Mouse (Mus musculus) liver, embryonic 14.5 days (tissue): ENCODE results near the gene Slc25a44. TPM values are rescaled to one million over a fixed set of nuclear protein-coding genes. Genes with fewer than 3 reads are reported as not detected.
A peak's percentile ranks its signal among the peaks of the same experiment; 100 is the strongest.

Experiments used
- ATAC-seq: fragments of 200-750 bp; cut with Nextera tagmentation; 2 replicates; pipeline ENCODE4 v1.8.0; 2017; ENCODE audit warnings: moderate number of reproducible peaks, mild to moderate bottlenecking, moderate library complexity; ENCODE audit not compliant: insufficient read depth
- DNase-seq, 3 experiments: peaks; one replicate each; pipeline ENCODE4 v3.0.0-alpha.2; 2012 to 2013; ENCODE audit warnings: low read depth in 3 of 3, low spot score in 3 of 3
- H3K27ac ChIP-seq: fragments of 300-500 bp; sonication (generic); 2 replicates; pipeline ENCODE4 v1.5.1; 2014; ENCODE audit warnings: moderate library complexity, mild to moderate bottlenecking, control low read depth, inconsistent platforms
- H3K27me3 ChIP-seq: fragments of 300-500 bp; sonication (generic); 2 replicates; pipeline ENCODE4 v1.6.1; 2014; ENCODE audit warnings: mild to moderate bottlenecking, low read length, moderate library complexity; ENCODE audit not compliant: control insufficient read depth, insufficient read depth
- H3K36me3 ChIP-seq: fragments of 300-500 bp; sonication (generic); replicated peaks from 2 replicates; pipeline ENCODE4 v1.6.1; 2014; ENCODE audit warnings: low read depth; ENCODE audit not compliant: control insufficient read depth, insufficient read depth
- H3K4me1 ChIP-seq, 2 experiments: fragments of 200-500 bp in 1 of 2; fragments of 300-500 bp in 1 of 2; sonication (generic) in 1 of 2; replicated peaks; 2 replicates each; pipeline ENCODE4 v1.6.1; 2012 to 2014; ENCODE audit warnings: antibody characterized with exemption in 1 of 2, inconsistent platforms in 1 of 2, low read length in 1 of 2; ENCODE audit not compliant: control insufficient read depth in 2 of 2, insufficient read depth in 2 of 2
- H3K4me2 ChIP-seq: fragments of 300-500 bp; sonication (generic); 2 replicates; pipeline ENCODE4 v1.6.1; 2014; ENCODE audit warnings: low read depth, mild to moderate bottlenecking, control low read depth, moderate library complexity
- H3K4me3 ChIP-seq, 2 experiments: fragments of 200-500 bp in 1 of 2; fragments of 300-500 bp in 1 of 2; sonication (generic) in 1 of 2; 2 replicates each; pipeline ENCODE4 v1.5.1; 2012 to 2014; ENCODE audit warnings: low read depth in 2 of 2, low read length in 2 of 2, mild to moderate bottlenecking in 2 of 2, control low read depth in 1 of 2, inconsistent platforms in 1 of 2, moderate library complexity in 1 of 2; ENCODE audit not compliant: insufficient read depth in 1 of 2
- H3K9ac ChIP-seq: fragments of 300-500 bp; sonication (generic); replicated peaks from 2 replicates; pipeline ENCODE4 v1.6.1; 2014; ENCODE audit warnings: mild to moderate bottlenecking, control low read depth, moderate library complexity
- H3K9me3 ChIP-seq: fragments of 300-500 bp; sonication (generic); 2 replicates; pipeline ENCODE4 v1.6.1; 2016; ENCODE audit warnings: low read length, mixed read lengths; ENCODE audit not compliant: control insufficient read depth
- CTCF ChIP-seq: IDR thresholded peaks from 2 replicates; pipeline ENCODE4 v1.5.1; 2016; ENCODE audit warnings: antibody characterized with exemption, low read depth, control low read depth
- EP300 ChIP-seq: IDR thresholded peaks from 2 replicates; pipeline ENCODE4 v1.6.1; 2016; ENCODE audit warnings: antibody characterized with exemption, low read depth
- whole genome bisulfite sequencing: fragments of 180-500 bp; shearing (Covaris S2); extraction: QIAGEN DNeasy Blood & Tissue Kit; methylation state at CpG from one replicate; pipeline ENCODE4 v1.1.7; 2014; ENCODE audit not compliant: insufficient replicate concordance; 5-methylcytosine and 5-hydroxymethylcytosine counted together
- polyA plus RNA-seq, 2 experiments: library from polyadenylated mRNA; depleted of rRNA in 1 of 2; stranded (reverse) in 1 of 2; unstranded in 1 of 2; fragments of >200 nt; fragmentation: Nextera tagmentation in 1 of 2; extraction: Ambion mirVana in 1 of 2; gene quantifications; 2 replicates each; pipeline versions ENCODE4 v1.2.1 to v1.2.3; 2012 to 2014

Slc25a44 gene
- polyA plus RNA-seq, 2 experiments, result 8.8 to 9.9 TPM

DNA sequence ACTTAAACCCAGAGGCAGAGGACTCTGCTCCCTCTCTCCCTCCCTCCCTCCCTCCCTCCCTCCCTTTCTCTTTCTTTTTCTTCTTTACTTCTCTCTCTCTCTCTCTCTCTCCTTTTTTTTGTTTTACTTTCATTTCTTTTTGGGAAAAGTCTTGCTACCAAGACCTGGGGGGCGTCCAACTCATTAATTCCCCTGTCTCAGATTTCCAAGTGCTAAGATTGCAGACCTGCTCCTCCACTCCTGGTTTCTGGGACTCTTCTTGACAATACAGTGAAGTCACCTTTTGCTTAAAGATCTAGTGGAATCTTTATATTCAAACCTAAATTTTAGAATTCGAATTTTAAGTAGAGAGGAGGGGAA lies 371 bp upstream of the Slc25a44 start:
- WGBS, result 12% methylated on average over 2 of the region's 2 CpGs
- no peak for DNase-seq
- peaks cover 23 to 35% of the 10 kb centered on the region in 2 experiments for H3K4me1 ChIP-seq
- H3K27me3 ChIP-seq, result no peaks in the 10 kb centered on the region; the same call in 1 of the 2 replicates
- H3K4me3 ChIP-seq, result peak overlapping the region in 1 of 2 experiments; percentile 76; a peak in 2 of 4 replicates
- H3K9ac ChIP-seq, result no peak overlapping the region
- TF ChIP-seq EP300 (no peak), CTCF (no peak)
- ATAC-seq, result no peak
- peak overlapping the region; percentile 33 for H3K27ac ChIP-seq
- no peaks in the 10 kb centered on the region for H3K9me3 ChIP-seq
- peak overlapping the region; percentile 63 for H3K4me2 ChIP-seq
- H3K36me3 ChIP-seq, result peaks cover 5% of the 10 kb centered on the region; the same call in 1 of the 2 replicates

DNA sequence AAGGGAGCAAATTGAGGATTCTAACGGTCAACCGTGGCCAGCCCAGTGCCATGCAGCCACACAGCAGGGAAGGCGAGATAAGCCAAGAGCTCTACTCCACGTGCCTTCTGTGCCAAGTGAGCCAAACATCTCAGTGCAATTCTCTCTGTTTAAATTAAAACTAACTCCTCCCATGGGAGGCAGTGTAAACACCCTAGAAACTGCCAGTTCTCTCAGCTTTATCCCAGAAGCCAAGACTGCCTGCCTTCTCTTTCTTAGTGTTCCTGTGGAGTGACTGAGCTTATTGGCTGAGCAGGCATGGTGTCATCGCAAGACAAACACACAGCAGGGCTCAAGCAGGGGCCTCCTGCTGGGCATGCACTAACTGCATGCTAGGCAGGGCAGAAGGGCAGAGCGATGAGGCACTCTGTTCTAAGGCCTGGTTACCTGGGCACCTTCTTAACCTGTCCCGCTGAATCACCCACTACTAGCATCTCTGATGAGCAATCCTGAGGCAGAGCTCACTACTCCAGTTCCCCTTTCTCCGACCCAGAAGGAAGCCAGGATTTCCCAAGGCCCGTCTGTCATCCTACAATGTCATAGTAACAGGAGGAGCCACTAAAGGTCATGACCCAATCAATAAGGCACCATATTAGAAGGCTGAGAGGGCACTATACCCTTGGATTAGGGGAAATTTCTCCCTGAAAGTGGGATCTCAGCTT lies 2.8 kb downstream of the Slc25a44 start:
- Histone ChIP-seq H3K4me1 (peaks cover 23 to 31% of the 10 kb centered on the region in 2 experiments), H3K9ac (no peak overlapping the region), H3K9me3 (no peaks in the 10 kb centered on the region), H3K4me2 (peak overlapping the region; percentile 32), H3K4me3 (no peak overlapping the region), H3K27ac (peak overlapping the region; percentile 39), H3K27me3 (no peaks in the 10 kb centered on the region), H3K36me3 (peaks cover 14% of the 10 kb centered on the region)
- TF ChIP-seq CTCF (peak; percentile 52), EP300 (peak; percentile 43; the same call in 1 of the 2 replicates)
- 30% methylated on average over 9 of the region's 9 CpGs for WGBS
- peak in 1 of 3 experiments; percentile 18 for DNase-seq
- no peak for ATAC-seq

DNA sequence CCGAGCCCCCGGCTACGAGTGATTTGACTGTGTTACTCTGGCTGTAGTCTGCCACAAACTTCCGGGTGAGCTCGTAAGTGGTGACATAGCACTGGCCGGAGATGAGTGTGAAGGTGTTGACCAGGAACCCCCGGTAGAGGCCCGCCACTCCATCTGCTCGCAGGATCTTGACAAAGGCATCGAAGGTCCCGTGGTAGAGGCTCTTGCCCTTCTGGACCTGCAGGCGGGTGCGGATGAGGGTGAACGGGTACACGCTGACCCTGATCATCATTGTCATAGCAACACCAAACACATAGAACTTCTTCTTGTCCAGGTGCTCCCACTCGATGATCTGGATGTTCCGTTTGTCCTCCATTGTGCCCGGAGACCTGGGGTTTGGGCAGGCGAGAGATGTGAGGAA lies 4.2 kb downstream of the Slc25a44 start:
- Histone ChIP-seq H3K27me3 (no peaks in the 10 kb centered on the region), H3K4me1 (peaks cover 27 to 33% of the 10 kb centered on the region in 2 experiments), H3K36me3 (peaks cover 18% of the 10 kb centered on the region), H3K4me2 (no peak overlapping the region), H3K9me3 (no peaks in the 10 kb centered on the region), H3K27ac (no peak overlapping the region), H3K4me3 (no peak overlapping the region), H3K9ac (no peak overlapping the region)
- TF ChIP-seq EP300, result no peak
- no peak for TF ChIP-seq CTCF
- no peak for ATAC-seq
- no peak for DNase-seq
- WGBS, result 82% methylated on average over 19 of the region's 19 CpGs

DNA sequence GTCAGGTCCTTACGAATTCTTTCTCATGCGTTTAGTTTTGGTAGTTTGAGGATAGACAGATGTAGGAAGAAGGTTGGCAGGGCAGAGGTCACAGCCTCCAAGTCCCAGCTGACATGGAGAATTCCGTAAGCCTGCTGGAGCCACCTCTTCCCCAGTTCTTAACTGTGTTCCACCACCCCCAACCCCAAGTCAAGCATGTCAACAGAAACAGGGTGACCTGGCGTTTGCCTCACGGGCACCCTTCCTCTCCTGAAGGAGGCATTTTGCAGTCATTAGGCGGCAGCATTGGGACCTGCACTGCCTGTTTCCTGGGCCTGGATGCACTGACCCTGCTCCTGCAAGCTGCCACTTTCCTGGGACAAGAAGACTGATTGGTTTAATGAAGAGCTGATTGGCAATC lies 6.9 kb downstream of the Slc25a44 start:
- ATAC-seq (no peak), DNase-seq (no peak)
- H3K9ac ChIP-seq, result no peak overlapping the region
- H3K4me3 ChIP-seq, result no peak overlapping the region
- no peaks in the 10 kb centered on the region for H3K27me3 ChIP-seq
- no peak overlapping the region for H3K27ac ChIP-seq
- H3K4me1 ChIP-seq, result peaks cover 21 to 28% of the 10 kb centered on the region in 2 experiments
- H3K36me3 ChIP-seq, result peaks cover 29% of the 10 kb centered on the region
- H3K4me2 ChIP-seq, result no peak overlapping the region
- 79% methylated on average over 6 of the region's 6 CpGs for WGBS
- H3K9me3 ChIP-seq, result no peaks in the 10 kb centered on the region
- no peak for TF ChIP-seq CTCF
- no peak for TF ChIP-seq EP300

DNA sequence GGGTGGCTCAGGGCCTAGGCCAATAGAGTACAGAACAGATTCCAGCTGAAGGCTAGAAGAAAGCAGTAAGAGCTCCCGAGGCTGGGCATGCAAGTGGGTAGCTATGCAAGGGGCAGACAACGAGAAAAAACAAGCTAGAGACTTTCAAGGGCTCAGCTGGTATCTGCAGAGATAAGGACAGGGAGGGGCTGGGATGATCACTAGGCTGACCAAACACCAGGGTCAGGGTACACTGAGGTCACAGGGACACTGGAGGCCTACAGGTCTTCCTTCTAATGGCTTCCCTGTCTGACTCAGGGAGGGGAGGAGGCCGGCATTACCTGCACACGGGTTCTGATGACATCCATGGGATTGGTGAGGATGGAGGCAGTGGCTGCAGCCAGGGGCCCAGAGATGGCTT lies 9.3 kb downstream of the Slc25a44 start:
- H3K27me3 ChIP-seq, result no peaks in the 10 kb centered on the region
- H3K9ac ChIP-seq, result 0 out of 2 replicates have a peak overlapping the region, but pooled peaks have one; percentile 31
- no peak overlapping the region for H3K4me2 ChIP-seq
- peak overlapping the region; percentile 12 for H3K27ac ChIP-seq
- peaks cover 24 to 33% of the 10 kb centered on the region in 2 experiments for H3K4me1 ChIP-seq
- no peak for TF ChIP-seq CTCF
- TF ChIP-seq EP300, result no peak
- peaks cover 30% of the 10 kb centered on the region for H3K36me3 ChIP-seq
- no peak for ATAC-seq
- WGBS, result 60% methylated on average over 4 of the region's 4 CpGs
- H3K9me3 ChIP-seq, result no peaks in the 10 kb centered on the region
- H3K4me3 ChIP-seq, result no peak overlapping the region
- DNase-seq, result no peak
